Mouse (Mus musculus) lung, embryonic 16.5 days (tissue): ENCODE measurements around the gene Plod2. TPM values are rescaled to one million over a fixed set of nuclear protein-coding genes. Genes with fewer than 3 reads are reported as not detected.

Experiments
- ATAC-seq: fragments of 200-750 bp; cut with Nextera tagmentation; 2 replicates; pipeline ENCODE4 v1.8.0; 2017; ENCODE audit warnings: low read depth, mild to moderate bottlenecking, moderate library complexity
- H3K27ac ChIP-seq: fragments of 300-500 bp; sonication (generic); 2 replicates; pipeline ENCODE4 v1.5.1; 2014; ENCODE audit warnings: mild to moderate bottlenecking, control low read depth, low read length
- H3K27me3 ChIP-seq: fragments of 300-500 bp; sonication (generic); 2 replicates; pipeline ENCODE4 v1.6.1; 2014; ENCODE audit warnings: low read depth, low read length, mixed read lengths; ENCODE audit not compliant: control insufficient read depth, insufficient read depth
- H3K36me3 ChIP-seq: fragments of 300-500 bp; sonication (generic); 2 replicates; pipeline ENCODE4 v1.6.1; 2014; ENCODE audit warnings: low read length; ENCODE audit not compliant: control insufficient read depth, insufficient read depth
- H3K4me1 ChIP-seq: fragments of 300-500 bp; sonication (generic); replicated peaks from 2 replicates; pipeline ENCODE4 v1.6.1; 2014; ENCODE audit warnings: low read length, mixed read lengths; ENCODE audit not compliant: control insufficient read depth, insufficient read depth
- H3K4me2 ChIP-seq: fragments of 300-500 bp; sonication (generic); 2 replicates; pipeline ENCODE4 v1.6.1; 2014; ENCODE audit warnings: low read depth, low read length, control low read depth
- H3K4me3 ChIP-seq: fragments of 300-500 bp; sonication (generic); 2 replicates; pipeline ENCODE4 v1.5.1; 2014; ENCODE audit warnings: mild to moderate bottlenecking, low read length, control low read depth
- H3K9ac ChIP-seq: fragments of 300-500 bp; sonication (generic); 2 replicates; pipeline ENCODE4 v1.6.1; 2014; ENCODE audit warnings: low read length, control low read depth
- H3K9me3 ChIP-seq: fragments of 300-500 bp; sonication (generic); 2 replicates; pipeline ENCODE4 v1.6.1; 2016; ENCODE audit warnings: low read length; ENCODE audit not compliant: control insufficient read depth
- WGBS: fragments of 180-500 bp; shearing (Covaris S2); extraction: QIAGEN DNeasy Blood & Tissue Kit; methylation state at CpG from one replicate; pipeline ENCODE4 v1.1.7; 2014; 5-methylcytosine and 5-hydroxymethylcytosine counted together
- polyA plus RNA-seq: library from polyadenylated mRNA; unstranded; fragments of >200 nt; fragmentation: Nextera tagmentation; extraction: Ambion mirVana; gene quantifications from 2 replicates; pipeline ENCODE4 v1.2.1, GENCODE M21; 2015

Gene Plod2
- polyA plus RNA-seq = 50.8 and 53.4 TPM in 2 replicates

DNA sequence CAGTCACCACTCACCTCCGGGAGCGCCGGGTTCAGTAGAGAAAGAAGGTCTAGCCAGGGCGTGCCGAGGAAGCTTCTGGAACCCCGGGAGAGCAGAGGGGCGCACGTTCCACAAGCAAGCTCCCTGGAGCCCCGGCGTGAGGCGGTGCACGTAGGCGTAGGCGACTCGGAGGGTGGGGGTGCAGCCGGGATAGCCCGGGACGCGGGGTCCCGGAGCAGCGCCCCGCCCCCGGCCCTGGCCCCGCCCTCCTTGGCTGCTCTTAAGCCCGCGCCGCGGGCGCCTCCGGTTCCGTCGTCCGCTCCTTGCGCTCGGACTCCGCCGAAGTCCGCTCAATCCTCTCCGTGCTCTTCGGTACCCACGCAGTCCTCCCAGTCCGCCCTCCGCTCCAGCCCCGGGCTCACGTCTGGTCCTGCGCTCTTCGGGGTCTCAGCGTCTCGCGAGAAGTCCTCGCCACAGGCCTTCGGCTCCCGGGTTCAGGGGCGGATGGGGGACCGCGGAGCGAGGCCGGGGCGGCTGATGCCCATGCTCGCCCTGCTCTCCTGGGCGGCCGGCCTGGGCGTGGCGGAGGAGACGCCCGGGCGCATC lies at the start of gene Plod2:
Plod2 (plus strand) TSS at position 247 of the 585 bp plus-strand sequence.
- Histone ChIP-seq H3K27me3 (no peaks in the 10 kb centered on the region), H3K9ac (peak within 1 kb of the TSS; percentile 78), H3K9me3 (no peaks in the 10 kb centered on the region), H3K4me1 (peaks cover 35% of the 10 kb centered on the region), H3K4me2 (peak within 1 kb of the TSS; percentile 67), H3K4me3 (peak within 1 kb of the TSS; percentile 77), H3K27ac (peak within 1 kb of the TSS; percentile 92), H3K36me3 (no peaks in the 10 kb centered on the region)
- WGBS = 0% methylated on average over 40 of the region's 67 CpGs
- ATAC-seq = peak; percentile 96

DNA sequence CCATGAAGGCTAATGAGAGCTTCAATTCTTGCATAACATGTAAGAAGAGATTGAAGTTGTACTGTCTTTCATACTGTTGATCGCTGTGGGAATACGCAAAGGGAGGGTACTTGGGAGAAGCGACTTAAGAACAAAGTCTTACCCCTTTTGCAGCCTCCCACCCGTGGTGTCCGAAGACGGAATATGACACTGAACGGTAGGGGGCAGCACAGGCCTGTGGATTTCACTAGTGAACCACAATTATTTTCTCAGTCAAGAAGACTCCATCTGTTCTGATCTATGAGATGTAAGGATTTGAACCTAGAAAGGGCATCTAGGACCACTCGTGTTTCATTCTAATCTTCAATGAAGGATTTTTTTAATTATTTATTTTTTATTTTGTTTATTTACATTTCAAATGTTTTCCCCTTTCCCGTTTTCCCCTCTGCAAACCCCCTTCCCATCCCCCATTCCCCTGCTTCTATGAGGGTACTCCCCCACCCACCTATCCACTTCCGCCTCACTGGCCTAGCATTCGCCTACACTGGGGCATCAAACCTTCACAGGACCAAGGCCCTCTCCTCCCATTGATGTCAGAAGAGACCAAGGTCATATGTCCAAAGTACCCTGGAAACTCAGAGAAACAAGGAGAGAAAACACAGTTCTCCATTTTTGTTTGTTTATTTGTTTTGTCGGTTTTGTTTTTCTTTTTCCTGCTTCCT lies 42.2 kb upstream of the Plod2 start:
- no peaks in the 10 kb centered on the region for H3K9me3 ChIP-seq
- H3K4me1 ChIP-seq = no peaks in the 10 kb centered on the region
- no peaks in the 10 kb centered on the region for H3K27me3 ChIP-seq
- 35% methylated on average over 12 of the region's 12 CpGs for WGBS
- H3K27ac ChIP-seq = no peak overlapping the region
- H3K36me3 ChIP-seq = no peaks in the 10 kb centered on the region
- ATAC-seq = peak; percentile 45; the same call in 1 of the 2 replicates
- H3K4me2 ChIP-seq = no peak overlapping the region
- no peak overlapping the region for H3K4me3 ChIP-seq
- H3K9ac ChIP-seq = no peak overlapping the region

DNA sequence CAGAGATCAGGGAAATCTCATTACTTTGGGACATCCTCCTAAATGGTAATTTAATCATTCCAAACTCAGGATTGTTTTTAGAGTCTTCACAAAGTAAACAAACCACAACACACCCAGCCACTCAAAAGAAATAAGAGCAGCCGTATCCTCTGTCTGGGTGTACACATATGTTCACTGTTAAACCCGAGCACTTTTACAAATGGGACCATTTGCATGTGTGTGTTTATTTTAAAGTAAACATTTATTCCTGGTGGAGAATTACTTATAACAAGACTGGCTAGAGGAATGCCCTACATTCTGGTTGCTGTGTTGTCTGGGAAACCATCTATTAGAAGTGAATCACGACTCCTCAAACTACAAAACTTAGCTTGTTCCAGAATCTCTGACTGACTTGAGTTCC lies 37.8 kb upstream of the Plod2 start:
- 33% methylated on average over 3 of the region's 3 CpGs for WGBS
- H3K9me3 ChIP-seq = no peaks in the 10 kb centered on the region
- no peaks in the 10 kb centered on the region for H3K27me3 ChIP-seq
- H3K4me3 ChIP-seq = no peak overlapping the region
- H3K9ac ChIP-seq = no peak overlapping the region
- no peaks in the 10 kb centered on the region for H3K4me1 ChIP-seq
- H3K27ac ChIP-seq = no peak overlapping the region
- no peaks in the 10 kb centered on the region for H3K36me3 ChIP-seq
- no peak overlapping the region for H3K4me2 ChIP-seq
- 0 out of 2 replicates have a peak, but pooled peaks have one; percentile 31 for ATAC-seq

- Histone ChIP-seq H3K36me3 (no peaks in the 10 kb centered on the region), H3K4me2 (no peak overlapping the region), H3K27ac (no peak overlapping the region), H3K4me1 (no peaks in the 10 kb centered on the region), H3K9ac (no peak overlapping the region), H3K27me3 (no peaks in the 10 kb centered on the region), H3K9me3 (no peaks in the 10 kb centered on the region), H3K4me3 (no peak overlapping the region)
- WGBS = 54% methylated on average over 1 of the region's 1 CpGs
- ATAC-seq = no peak
These were observed 37.1 kb upstream of the Plod2 start for GRCm38 (mm10) chr9:92504889-92505288.

DNA sequence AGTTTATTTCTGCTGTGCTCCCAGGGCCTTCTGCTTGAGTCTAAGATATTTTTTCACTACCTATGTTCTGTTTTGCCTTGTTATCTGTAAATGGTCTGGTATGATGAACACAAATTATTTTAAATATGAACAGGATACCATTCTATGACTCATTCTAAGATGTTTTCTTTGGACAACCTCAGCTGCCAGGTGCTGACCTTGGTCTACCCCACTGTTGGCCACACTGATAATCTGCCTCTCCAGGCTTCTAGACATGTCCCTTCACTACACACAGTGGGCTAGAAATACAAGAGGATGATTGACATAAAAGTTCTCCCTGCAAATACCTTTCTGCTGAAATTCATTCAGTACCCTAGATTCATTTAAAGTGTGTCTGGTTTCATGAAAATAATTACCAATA lies 30.3 kb upstream of the Plod2 start:
- no peak overlapping the region for H3K9ac ChIP-seq
- no peak for ATAC-seq
- no peak overlapping the region for H3K4me3 ChIP-seq
- no peak overlapping the region for H3K4me2 ChIP-seq
- no peak overlapping the region for H3K27ac ChIP-seq
- H3K9me3 ChIP-seq = no peaks in the 10 kb centered on the region
- H3K36me3 ChIP-seq = no peaks in the 10 kb centered on the region
- no peaks in the 10 kb centered on the region for H3K4me1 ChIP-seq
- no peaks in the 10 kb centered on the region for H3K27me3 ChIP-seq

DNA sequence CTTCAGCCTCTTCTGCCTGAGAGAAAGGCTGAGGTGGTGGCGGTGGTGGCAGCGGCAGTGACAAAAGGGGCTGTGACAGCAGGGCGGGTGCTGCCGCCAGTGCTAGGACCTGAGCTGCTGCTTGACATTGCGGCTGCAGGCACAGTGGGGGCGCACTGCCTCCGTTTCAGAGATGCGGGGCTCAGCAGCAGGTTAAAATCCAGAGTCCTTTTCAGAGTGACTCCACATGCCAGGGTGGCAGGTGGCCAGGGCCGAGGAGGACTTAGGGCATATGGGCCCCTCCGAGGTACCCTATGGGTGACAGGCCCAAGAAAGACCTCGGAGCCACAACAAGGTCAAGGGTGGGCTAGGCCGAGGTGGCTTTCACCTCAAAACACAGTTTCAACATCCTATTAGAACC lies 25.0 kb upstream of the Plod2 start:
- Histone ChIP-seq H3K9ac (no peak overlapping the region), H3K4me3 (no peak overlapping the region), H3K36me3 (no peaks in the 10 kb centered on the region), H3K27ac (no peak overlapping the region), H3K27me3 (no peaks in the 10 kb centered on the region), H3K4me1 (no peaks in the 10 kb centered on the region), H3K4me2 (no peak overlapping the region), H3K9me3 (peaks cover 3% of the 10 kb centered on the region; the same call in 1 of the 2 replicates)
- 96% methylated on average over 12 of the region's 12 CpGs for WGBS
- ATAC-seq = no peak

DNA sequence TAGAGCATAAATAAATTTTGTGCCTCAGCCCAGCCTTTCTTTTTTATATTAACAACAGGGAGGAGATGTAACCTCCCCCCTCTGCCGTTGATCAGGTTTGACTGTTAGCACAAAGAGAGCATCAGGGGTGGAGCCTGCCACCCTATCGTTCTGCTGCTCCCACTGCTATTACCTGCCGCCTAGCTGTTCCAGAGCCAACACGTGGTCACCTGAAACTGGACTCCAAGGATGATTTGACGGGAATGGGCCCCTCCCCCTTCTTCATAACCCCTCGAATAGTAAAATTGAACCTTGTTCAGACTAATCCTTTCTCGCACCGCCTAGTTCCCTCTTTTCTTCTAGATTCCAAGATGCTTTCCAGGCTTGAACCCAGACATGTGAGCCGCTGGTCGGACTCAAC lies 21.3 kb upstream of the Plod2 start:
- H3K36me3 ChIP-seq = no peaks in the 10 kb centered on the region
- H3K9ac ChIP-seq = no peak overlapping the region
- no peaks in the 10 kb centered on the region for H3K27me3 ChIP-seq
- no peak overlapping the region for H3K4me2 ChIP-seq
- WGBS = 86% methylated on average over 10 of the region's 10 CpGs
- no peaks in the 10 kb centered on the region for H3K4me1 ChIP-seq
- H3K27ac ChIP-seq = no peak overlapping the region
- no peak for ATAC-seq
- H3K9me3 ChIP-seq = peaks cover 3% of the 10 kb centered on the region; the same call in 1 of the 2 replicates
- H3K4me3 ChIP-seq = no peak overlapping the region

GRCm38 (mm10) chr9:92524506-92524905 lies 17.5 kb upstream of the Plod2 start:
- H3K4me3 ChIP-seq = no peak overlapping the region
- H3K27ac ChIP-seq = no peak overlapping the region
- H3K36me3 ChIP-seq = no peaks in the 10 kb centered on the region
- H3K9me3 ChIP-seq = no peaks in the 10 kb centered on the region
- H3K27me3 ChIP-seq = no peaks in the 10 kb centered on the region
- ATAC-seq = no peak
- H3K4me2 ChIP-seq = no peak overlapping the region
- WGBS = 67% methylated on average over 4 of the region's 4 CpGs
- no peak overlapping the region for H3K9ac ChIP-seq
- no peaks in the 10 kb centered on the region for H3K4me1 ChIP-seq

DNA sequence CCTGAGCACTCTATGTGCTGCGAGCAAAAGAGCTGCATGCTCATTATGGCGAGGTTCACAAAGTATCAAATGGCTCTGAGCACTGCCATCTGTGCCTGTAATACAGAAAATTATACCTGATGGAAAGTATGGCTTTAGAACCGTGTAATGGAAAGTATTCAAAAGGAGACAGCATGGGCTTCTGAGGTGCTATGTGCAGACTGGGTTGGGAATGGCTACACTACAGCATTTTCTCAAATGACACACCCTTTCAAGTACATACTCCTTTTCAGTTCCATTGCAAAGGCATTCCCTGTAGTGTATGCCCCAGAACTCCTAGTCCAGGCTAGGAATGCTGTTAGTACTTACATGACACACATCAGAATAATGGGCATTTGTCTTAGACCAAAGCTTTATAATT lies 12.0 kb upstream of the Plod2 start:
- H3K27ac ChIP-seq = no peak overlapping the region
- H3K9ac ChIP-seq = no peak overlapping the region
- no peaks in the 10 kb centered on the region for H3K36me3 ChIP-seq
- 77% methylated on average over 3 of the region's 3 CpGs for WGBS
- no peaks in the 10 kb centered on the region for H3K27me3 ChIP-seq
- H3K4me1 ChIP-seq = no peaks in the 10 kb centered on the region
- no peaks in the 10 kb centered on the region for H3K9me3 ChIP-seq
- no peak for ATAC-seq
- no peak overlapping the region for H3K4me2 ChIP-seq
- H3K4me3 ChIP-seq = no peak overlapping the region
